Mouse (Mus musculus) midbrain, embryonic 14.5 days (tissue): ENCODE data around the gene Gm13698. TPM values are rescaled to one million over a fixed set of nuclear protein-coding genes. Genes with fewer than 3 reads are reported as not detected.
"Not testable (repeated sequence)": the region's sequence is repeated elsewhere in the genome, so short reads cannot be mapped to it uniquely, and the experiment has no call there.

ENCODE experiments used
- ATAC-seq: fragments of 200-750 bp; cut with Nextera tagmentation; 2 replicates; pipeline ENCODE4 v1.8.0; 2017; ENCODE audit warnings: moderate number of reproducible peaks, moderate library complexity; ENCODE audit not compliant: low FRiP score, low TSS enrichment
- DNase-seq: peaks from one replicate; pipeline ENCODE4 v3.0.0-alpha.2; 2015
- H3K27ac ChIP-seq: fragments of 300-500 bp; sonication (generic); replicated peaks from 2 replicates; pipeline ENCODE4 v1.5.1; 2014; ENCODE audit warnings: mild to moderate bottlenecking, low read depth, low read length, moderate library complexity
- H3K27me3 ChIP-seq: fragments of 300-500 bp; sonication (generic); 2 replicates; pipeline ENCODE4 v1.6.1; 2014; ENCODE audit warnings: low read length, control low read depth, mixed read lengths; ENCODE audit not compliant: control insufficient read depth, insufficient read depth
- H3K36me3 ChIP-seq: fragments of 300-500 bp; sonication (generic); 2 replicates; pipeline ENCODE4 v1.6.1; 2014; ENCODE audit warnings: low read length, control low read depth; ENCODE audit not compliant: control insufficient read depth, insufficient read depth
- H3K4me1 ChIP-seq: fragments of 300-500 bp; sonication (generic); 2 replicates; pipeline ENCODE4 v1.6.1; 2014; ENCODE audit warnings: mild to moderate bottlenecking, antibody characterized with exemption, low read length, control low read depth; ENCODE audit not compliant: control insufficient read depth, insufficient read depth
- H3K4me2 ChIP-seq: fragments of 300-500 bp; sonication (generic); 2 replicates; pipeline ENCODE4 v1.6.1; 2014; ENCODE audit warnings: mild to moderate bottlenecking, low read length, moderate library complexity
- H3K4me3 ChIP-seq: fragments of 300-500 bp; sonication (generic); replicated peaks from 2 replicates; pipeline ENCODE4 v1.5.1; 2014; ENCODE audit warnings: low read depth, low read length
- H3K9ac ChIP-seq: fragments of 300-500 bp; sonication (generic); replicated peaks from 2 replicates; pipeline ENCODE4 v1.6.1; 2014; ENCODE audit warnings: mild to moderate bottlenecking, low read length, moderate library complexity
- H3K9me3 ChIP-seq: fragments of 300-500 bp; sonication (generic); 2 replicates; pipeline ENCODE4 v1.6.1; 2016; ENCODE audit warnings: low read length, control low read depth, mixed read lengths; ENCODE audit not compliant: control insufficient read depth
- WGBS: fragments of 180-500 bp; shearing (Covaris S2); extraction: QIAGEN DNeasy Blood & Tissue Kit; methylation state at CpG from one replicate; pipeline ENCODE4 v1.1.7; 2014; 5-methylcytosine and 5-hydroxymethylcytosine counted together
- polyA plus RNA-seq: library from polyadenylated mRNA; unstranded; fragments of >200 nt; fragmentation: Nextera tagmentation; extraction: Ambion mirVana; gene quantifications from 2 replicates; pipeline ENCODE4 v1.2.1, GENCODE M21; 2014

Gene Gm13698
- polyA plus RNA-seq, 1 experiment from 2014 or later, result not detected

GRCm38 (mm10) chr2:83984443-83984842 is 28.9 kb downstream of the Gm13698 start, which contains the start of gene Gm13697:
Gene Gm13697 (plus strand): TSS chr2:83984743.
- H3K9me3 ChIP-seq, H3K4me3 ChIP-seq, H3K9ac ChIP-seq, H3K4me2 ChIP-seq, H3K4me1 ChIP-seq, ATAC-seq, H3K27ac ChIP-seq, H3K36me3 ChIP-seq, H3K27me3 ChIP-seq, DNase-seq: not testable (repeated sequence)
- WGBS, result no CpG with 5 or more reads among the region's 6 CpGs

- H3K9me3 ChIP-seq, H3K36me3 ChIP-seq, ATAC-seq, DNase-seq, H3K4me3 ChIP-seq, H3K4me1 ChIP-seq, H3K9ac ChIP-seq, H3K4me2 ChIP-seq, H3K27ac ChIP-seq, H3K27me3 ChIP-seq: not testable (repeated sequence)
- WGBS, result no CpG with 5 or more reads among the region's 6 CpGs
These were observed 34.8 kb downstream of the Gm13698 start, which contains the start of gene Gm13691 for GRCm38 (mm10) chr2:83990253-83990652. Gene Gm13691 (plus strand): TSS chr2:83990553.

GRCm38 (mm10) chr2:83993639-83994255 is 38.3 kb downstream of the Gm13698 start:
- not testable (repeated sequence) for H3K4me3 ChIP-seq, DNase-seq

GRCm38 (mm10) chr2:83994526-83994925 is 39.0 kb downstream of the Gm13698 start:
- DNase-seq, H3K9me3 ChIP-seq, H3K4me1 ChIP-seq, ATAC-seq, H3K36me3 ChIP-seq, H3K9ac ChIP-seq, H3K27ac ChIP-seq, H3K4me2 ChIP-seq, H3K4me3 ChIP-seq, H3K27me3 ChIP-seq: not testable (repeated sequence)
- WGBS, result no CpG with 5 or more reads among the region's 3 CpGs

More at GRCm38 (mm10) chr2:83993639-83994255, 38.3 kb downstream of the Gm13698 start:
- H3K9ac ChIP-seq, H3K4me1 ChIP-seq, H3K36me3 ChIP-seq, H3K4me2 ChIP-seq, H3K27me3 ChIP-seq, H3K9me3 ChIP-seq, H3K27ac ChIP-seq, ATAC-seq: not testable (repeated sequence)
- WGBS, result 75% methylated on average over 7 of the region's 9 CpGs

Other genes with a start within 250 kb of the Gm13698 start
- gene Itgav, start 231.3 kb upstream of the Gm13698 start, polyA plus RNA-seq, result 21.8 and 27.5 TPM in 2 replicates
- gene Fam171b, start 143.1 kb upstream of the Gm13698 start, polyA plus RNA-seq, result 73.5 and 91.0 TPM in 2 replicates
- gene Zswim2, start 14.5 kb upstream of the Gm13698 start, polyA plus RNA-seq, result not detected in 2 replicates
- gene Gm13693, start 5.8 kb downstream of the Gm13698 start, polyA plus RNA-seq, result not detected in 2 replicates
- not detected in 2 replicates for gene Gm13695, start 11.6 kb downstream of the Gm13698 start, polyA plus RNA-seq
- not detected in 2 replicates for gene Gm13696, start 17.4 kb downstream of the Gm13698 start, polyA plus RNA-seq
- not detected in 2 replicates for gene Gm13694, start 23.2 kb downstream of the Gm13698 start, polyA plus RNA-seq
- gene Gm13697, start 29.1 kb downstream of the Gm13698 start, polyA plus RNA-seq, result not detected in 2 replicates
- not detected in 2 replicates for gene Gm13691, start 34.9 kb downstream of the Gm13698 start, polyA plus RNA-seq